29 mouse cellular contexts compared by ENCODE assay signal in genomic region chr1:40029597-40029996, GRCm38 (mm10). TPM values are rescaled to one million over a fixed set of nuclear protein-coding genes. Genes with fewer than 3 reads are reported as not detected.
"Had no signal": no experiment of that assay in that cellular context is flagged by ENCODE, and none has a peak within 500 bp of the region (broad histone marks: within the 10 kb centered on the region; RNA-seq: fewer than 3 reads in every experiment).

No protein-coding gene starts in this region.

- ATAC-seq: forebrain, postnatal 0 days; hindbrain, postnatal 0 days; intestine, embryonic 15.5 days had no signal

- DNase-seq: forebrain, postnatal 0 days; gastrocnemius, postnatal 14 days; gastrocnemius, postnatal 36 days; heart, adult 18-20 months; heart, postnatal 10 days; heart, postnatal 36 days; kidney, adult 11 months; kidney, adult 2 months; kidney, adult 9 months; kidney, postnatal 14 days; kidney, postnatal 36 days; layer of hippocampus, adult 9-11 months; layer of hippocampus, postnatal 36 days; liver had no signal

- H3K9me3 ChIP-seq: heart, embryonic 10.5 days; heart, embryonic 12.5 days; hindbrain, embryonic 13.5 days; hindbrain, embryonic 15.5 days; intestine, embryonic 15.5 days; kidney, embryonic 15.5 days; limb, embryonic 10.5 days; limb, embryonic 12.5 days had no signal

- H3K4me2 ChIP-seq: heart, embryonic 12.5 days; hindbrain, embryonic 13.5 days; hindbrain, embryonic 15.5 days; intestine, embryonic 15.5 days; kidney, embryonic 15.5 days; limb, embryonic 12.5 days; liver, embryonic 11.5 days had no signal

- H3K27ac ChIP-seq: heart, embryonic 10.5 days; hindbrain, embryonic 13.5 days; hindbrain, embryonic 15.5 days; hindbrain, postnatal 0 days; intestine, embryonic 15.5 days; kidney, embryonic 15.5 days; kidney, postnatal 0 days; limb, embryonic 10.5 days; limb, embryonic 12.5 days had no signal

- H3K4me3 ChIP-seq: heart, embryonic 10.5 days; heart, embryonic 12.5 days; hindbrain, embryonic 13.5 days; hindbrain, embryonic 15.5 days; intestine, embryonic 15.5 days; kidney, embryonic 15.5 days; limb, embryonic 10.5 days; limb, embryonic 12.5 days had no signal

- H3K4me1 ChIP-seq: hindbrain, embryonic 13.5 days; hindbrain, embryonic 15.5 days; intestine, embryonic 15.5 days; kidney, embryonic 15.5 days; limb, embryonic 10.5 days; limb, embryonic 12.5 days had no signal

- H3K9ac ChIP-seq: forebrain, postnatal 0 days; heart, embryonic 12.5 days; hindbrain, embryonic 13.5 days; hindbrain, embryonic 15.5 days; intestine, embryonic 15.5 days; kidney, embryonic 15.5 days; limb, embryonic 12.5 days had no signal

- H3K27me3 ChIP-seq: heart, embryonic 12.5 days; hindbrain, embryonic 13.5 days; hindbrain, embryonic 15.5 days; intestine, embryonic 15.5 days; kidney, embryonic 15.5 days; limb, embryonic 12.5 days had no signal

RNA-seq across cellular contexts. Expression of gene Il1r2, which starts 44.3 kb away (rescaled TPM):
- total RNA-seq: forebrain, postnatal 0 days; heart, adult 18-20 months; heart, adult 8-10 months; heart, postnatal 10 days; heart, postnatal 36 days; layer of hippocampus, adult 18-20 months; layer of hippocampus, postnatal 36 days; left cerebral cortex, postnatal 36 days had no signal
- polyA plus RNA-seq: hindbrain, embryonic 11.5 days had no signal
